Mouse (Mus musculus) myocyte (in vitro differentiated cells): Measurements from ENCODE around the gene Syt12. TPM values are rescaled to one million over a fixed set of nuclear protein-coding genes. Genes with fewer than 3 reads are reported as not detected.

ENCODE experiments used
- H3K27me3 ChIP-seq: one replicate; pipeline ENCODE4 v1.6.1; 2011; ENCODE audit not compliant: control insufficient read depth, insufficient read depth, insufficient read length
- H3K36me3 ChIP-seq: one replicate; pipeline ENCODE4 v1.6.1; 2011; ENCODE audit not compliant: control insufficient read depth, insufficient read depth
- H3K4me2 ChIP-seq: one replicate; pipeline ENCODE4 v1.6.1; 2011; ENCODE audit warnings: low read depth, control low read depth
- H3K4me3 ChIP-seq: one replicate; pipeline ENCODE4 v1.5.1; 2011; ENCODE audit warnings: mild to moderate bottlenecking, control low read depth, moderate library complexity
- H3K79me2 ChIP-seq: one replicate; pipeline ENCODE4 v1.6.1; 2011; ENCODE audit not compliant: control insufficient read depth, insufficient read depth
- H3ac ChIP-seq: one replicate; pipeline ENCODE4 v1.6.1; 2011; ENCODE audit not compliant: control insufficient read depth, insufficient read length
- CEBPB ChIP-seq: IDR thresholded peaks from 2 replicates; pipeline ENCODE4 v1.6.1; 2011; ENCODE audit warnings: mild to moderate bottlenecking, moderate library complexity; ENCODE audit not compliant: poor library complexity, insufficient read depth, severe bottlenecking
- E2F4 ChIP-seq: IDR thresholded peaks from one replicate; pipeline ENCODE4 v1.6.1; 2011; ENCODE audit warnings: mild to moderate bottlenecking, control low read depth, moderate library complexity; ENCODE audit not compliant: insufficient read depth
- MAX ChIP-seq: IDR thresholded peaks from one replicate; pipeline ENCODE4 v1.6.1; 2011; ENCODE audit warnings: low read depth, mild to moderate bottlenecking, control low read depth
- MYOD1 ChIP-seq, 3 experiments: IDR thresholded peaks; one replicate each; pipeline ENCODE4 v1.6.1; 2011; ENCODE audit warnings: control low read depth in 2 of 3, low read depth in 2 of 3, mild to moderate bottlenecking in 2 of 3, moderate library complexity in 1 of 3; ENCODE audit not compliant: insufficient read length in 2 of 3, control insufficient read depth in 1 of 3
- MYOG ChIP-seq, 3 experiments: IDR thresholded peaks; one replicate each; pipeline ENCODE4 v1.6.1; 2011; ENCODE audit warnings: control low read depth in 2 of 3, low read depth in 2 of 3, mild to moderate bottlenecking in 2 of 3; ENCODE audit not compliant: insufficient read length in 2 of 3, control insufficient read depth in 1 of 3, insufficient read depth in 1 of 3
- POLR2A ChIP-seq: IDR thresholded peaks from one replicate; pipeline ENCODE4 v1.6.1; 2011; ENCODE audit warnings: low read depth, mild to moderate bottlenecking, control low read depth, moderate library complexity; ENCODE audit not compliant: insufficient read length
- POLR2AphosphoS2 ChIP-seq: IDR thresholded peaks from one replicate; pipeline ENCODE4 v1.6.1; 2011; ENCODE audit warnings: low read depth, control low read depth; ENCODE audit not compliant: insufficient read length
- REST ChIP-seq: IDR thresholded peaks from one replicate; pipeline ENCODE4 v1.6.1; 2011; ENCODE audit warnings: mild to moderate bottlenecking, control low read depth, moderate library complexity; ENCODE audit not compliant: insufficient read depth, insufficient read length
- SRF ChIP-seq: IDR thresholded peaks from one replicate; pipeline ENCODE4 v1.6.1; 2011; ENCODE audit warnings: low read depth; ENCODE audit not compliant: control insufficient read depth, insufficient read length
- TCF12 ChIP-seq: IDR thresholded peaks from one replicate; pipeline ENCODE4 v1.6.1; 2011; ENCODE audit warnings: mild to moderate bottlenecking, control low read depth; ENCODE audit not compliant: poor library complexity, insufficient read depth, severe bottlenecking
- TCF3 ChIP-seq: IDR thresholded peaks from one replicate; pipeline ENCODE4 v1.6.1; 2011; ENCODE audit warnings: low read depth, control low read depth; ENCODE audit not compliant: insufficient read length
- USF1 ChIP-seq: IDR thresholded peaks from one replicate; pipeline ENCODE4 v1.6.1; 2011; ENCODE audit warnings: low read depth, mild to moderate bottlenecking, control low read depth, moderate library complexity
- polyA plus RNA-seq: library from polyadenylated mRNA; unstranded; fragments of >200 nt; fragmentation: generic; extraction: Trizol; gene quantifications from one replicate; pipeline ENCODE4 v1.2.1, GENCODE M21; 2012; ENCODE audit warnings: missing spikeins

The Syt12 gene
- polyA plus RNA-seq, 1 experiment, result 22.3 TPM

- Histone ChIP-seq H3K79me2 (no peaks in the 10 kb centered on the region), H3K27me3 (no peaks in the 10 kb centered on the region), H3ac (no peak overlapping the region), H3K4me3 (no peak overlapping the region), H3K36me3 (no peaks in the 10 kb centered on the region), H3K4me2 (no peak overlapping the region)
- TF ChIP-seq REST (no peak), CEBPB (no peak), POLR2AphosphoS2 (no peak), POLR2A (no peak), SRF (no peak)
Observed at GRCm38 (mm10) chr19:4422581-4422980, 54.7 kb downstream of the Syt12 start.

GRCm38 (mm10) chr19:4420153-4420910 lies 56.9 kb downstream of the Syt12 start:
- no peak overlapping the region for H3K4me3 ChIP-seq
- H3K4me2 ChIP-seq, result peak overlapping the region; percentile 33
- no peaks in the 10 kb centered on the region for H3K79me2 ChIP-seq
- H3K27me3 ChIP-seq, result no peaks in the 10 kb centered on the region
- H3K36me3 ChIP-seq, result no peaks in the 10 kb centered on the region
- no peak overlapping the region for H3ac ChIP-seq
- no peak for TF ChIP-seq E2F4
- TF ChIP-seq REST, result no peak
- TF ChIP-seq USF1, result no peak
- TF ChIP-seq POLR2AphosphoS2, result no peak
- no peak for TF ChIP-seq MAX
- TF ChIP-seq TCF12, result no peak
- TF ChIP-seq POLR2A, result no peak
- no peak for TF ChIP-seq MYOG (IDR thresholded peaks at IDR 0.05; ENCODE audit: control insufficient read depth in 1 of 3, insufficient read depth in 1 of 3, insufficient read length in 2 of 3, low read depth in 2 of 3)
- TF ChIP-seq MYOD1 (IDR thresholded peaks at IDR 0.05; ENCODE audit: control insufficient read depth in 1 of 3, insufficient read length in 2 of 3, low read depth in 2 of 3), result no peak
- TF ChIP-seq CEBPB, result no peak
- no peak for TF ChIP-seq TCF3
- no peak for TF ChIP-seq SRF

DNA sequence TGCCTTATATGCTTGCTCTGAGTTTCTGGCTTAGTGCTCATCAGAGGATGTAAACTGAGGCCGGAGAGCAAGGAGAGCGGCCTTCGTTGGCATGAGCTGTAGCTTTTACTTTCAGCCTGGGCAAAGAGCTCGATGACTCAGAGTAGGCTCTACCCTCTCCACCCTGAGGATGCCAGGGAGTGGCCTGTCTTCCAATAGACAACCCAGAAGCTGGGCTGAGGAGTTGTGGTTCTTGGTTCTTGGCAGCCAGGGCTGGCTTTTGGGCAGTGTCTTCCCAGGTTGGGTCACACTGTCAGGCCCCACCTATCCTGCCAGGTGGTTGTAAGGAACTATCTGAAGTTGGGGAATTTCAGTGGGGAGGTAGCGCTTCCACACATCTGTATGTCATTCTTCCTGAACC lies 57.5 kb downstream of the Syt12 start:
- Histone ChIP-seq H3K27me3 (no peaks in the 10 kb centered on the region), H3ac (no peak overlapping the region), H3K4me3 (no peak overlapping the region), H3K36me3 (no peaks in the 10 kb centered on the region), H3K4me2 (peak overlapping the region; percentile 33), H3K79me2 (no peaks in the 10 kb centered on the region)
- TF ChIP-seq MAX (no peak), POLR2AphosphoS2 (no peak), TCF12 (no peak), TCF3 (no peak), USF1 (no peak), CEBPB (no peak), SRF (no peak), E2F4 (no peak), POLR2A (no peak)

DNA sequence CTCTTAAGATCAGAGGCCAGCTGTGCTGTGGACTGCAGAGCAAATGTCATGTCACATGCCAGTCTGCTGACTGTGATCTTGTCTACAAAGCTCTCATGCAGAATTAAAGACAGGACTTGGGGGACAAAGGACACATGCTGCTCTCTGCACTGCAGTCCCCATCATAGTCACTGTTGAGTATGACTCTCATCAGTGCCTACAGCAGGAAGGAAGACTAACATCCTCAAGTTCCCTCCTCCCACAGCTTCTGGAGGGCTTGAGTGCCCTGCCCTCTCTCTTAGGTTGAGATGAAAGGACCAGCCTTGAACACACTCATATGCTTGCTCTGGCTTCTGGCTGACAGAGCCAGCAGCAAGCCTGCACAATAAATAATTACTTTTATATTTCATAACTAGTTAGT lies 59.5 kb downstream of the Syt12 start:
- Histone ChIP-seq H3ac (no peak overlapping the region), H3K4me2 (no peak overlapping the region), H3K79me2 (no peaks in the 10 kb centered on the region), H3K4me3 (no peak overlapping the region), H3K36me3 (no peaks in the 10 kb centered on the region), H3K27me3 (no peaks in the 10 kb centered on the region)
- no peak for TF ChIP-seq USF1
- no peak for TF ChIP-seq MYOD1 (IDR thresholded peaks at IDR 0.05; ENCODE audit: control insufficient read depth in 1 of 3, insufficient read length in 2 of 3, low read depth in 2 of 3)
- no peak for TF ChIP-seq TCF3
- TF ChIP-seq POLR2A, result no peak
- no peak for TF ChIP-seq SRF
- no peak for TF ChIP-seq E2F4
- TF ChIP-seq CEBPB, result no peak
- TF ChIP-seq POLR2AphosphoS2, result no peak
- no peak for TF ChIP-seq MAX
- no peak for TF ChIP-seq REST
- TF ChIP-seq TCF12, result no peak
- no peak for TF ChIP-seq MYOG (IDR thresholded peaks at IDR 0.05; ENCODE audit: control insufficient read depth in 1 of 3, insufficient read depth in 1 of 3, insufficient read length in 2 of 3, low read depth in 2 of 3)

GRCm38 (mm10) chr19:4417183-4417582 lies 60.1 kb downstream of the Syt12 start:
- Histone ChIP-seq H3K4me2 (no peak overlapping the region), H3K79me2 (no peaks in the 10 kb centered on the region), H3ac (no peak overlapping the region), H3K36me3 (no peaks in the 10 kb centered on the region), H3K4me3 (no peak overlapping the region), H3K27me3 (no peaks in the 10 kb centered on the region)
- TF ChIP-seq POLR2AphosphoS2, result no peak
- TF ChIP-seq MYOD1 (IDR thresholded peaks at IDR 0.05; ENCODE audit: control insufficient read depth in 1 of 3, insufficient read length in 2 of 3, low read depth in 2 of 3), result no peak
- no peak for TF ChIP-seq TCF3
- TF ChIP-seq USF1, result no peak
- TF ChIP-seq SRF, result no peak
- no peak for TF ChIP-seq TCF12
- no peak for TF ChIP-seq E2F4
- no peak for TF ChIP-seq POLR2A
- no peak for TF ChIP-seq MYOG (IDR thresholded peaks at IDR 0.05; ENCODE audit: control insufficient read depth in 1 of 3, insufficient read depth in 1 of 3, insufficient read length in 2 of 3, low read depth in 2 of 3)
- no peak for TF ChIP-seq CEBPB
- TF ChIP-seq REST, result no peak
- TF ChIP-seq MAX, result no peak
